Mouse (Mus musculus): Measurements from ENCODE around the gene Dram2.
"Not testable (repeated sequence)": the region's sequence is repeated elsewhere in the genome, so short reads cannot be mapped to it uniquely, and the experiment has no call there.

Gene Dram2

DNA sequence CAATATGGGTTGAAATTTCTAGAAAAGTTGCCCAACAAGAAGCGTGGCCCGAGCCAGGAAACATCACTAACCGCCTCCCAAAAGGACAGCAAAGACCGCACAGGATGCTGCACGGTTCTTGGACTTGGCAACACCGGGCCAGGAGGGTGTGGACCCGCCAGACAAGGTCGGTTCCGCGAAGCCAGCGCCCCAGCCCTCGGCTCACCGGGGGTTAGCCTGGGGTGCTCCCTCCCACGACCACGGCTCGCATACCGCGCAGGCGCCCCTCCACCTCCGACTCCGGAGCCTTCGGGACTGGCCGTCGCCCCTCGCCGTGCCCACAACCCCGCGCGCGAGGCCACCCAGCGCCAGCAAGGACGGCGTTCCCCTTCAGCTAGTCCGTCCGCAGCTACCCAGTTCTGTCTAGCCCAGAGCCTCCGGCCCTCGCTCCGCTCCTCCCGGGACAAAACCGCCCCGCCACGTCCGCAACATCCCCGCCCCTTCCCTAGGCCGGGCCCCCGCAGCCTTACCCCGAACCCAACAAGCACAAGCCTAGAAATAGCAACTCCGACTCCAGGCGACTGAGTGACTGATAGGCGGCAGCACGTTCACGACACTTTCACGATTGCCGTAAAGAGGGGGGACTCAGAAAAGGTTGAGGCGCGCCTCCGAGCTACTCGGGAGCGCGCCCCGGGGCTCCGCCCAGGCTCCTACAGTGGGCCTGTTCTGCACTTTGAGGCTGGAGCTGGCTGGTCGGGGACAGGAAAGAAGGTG, at the start of gene Dram2, which contains the start of gene Cept1:
Gene Dram2, plus strand, starts transcription at position 628 of the 753 bp plus-strand sequence.
Gene Cept1, minus strand, starts transcription at position 632 of the 753 bp plus-strand sequence.
- peak; percentile 93 for DNase-seq

GRCm38 (mm10) chr3:106500510-106500909, 47.1 kb upstream of the Dram2 start:
- no peak for DNase-seq

DNA sequence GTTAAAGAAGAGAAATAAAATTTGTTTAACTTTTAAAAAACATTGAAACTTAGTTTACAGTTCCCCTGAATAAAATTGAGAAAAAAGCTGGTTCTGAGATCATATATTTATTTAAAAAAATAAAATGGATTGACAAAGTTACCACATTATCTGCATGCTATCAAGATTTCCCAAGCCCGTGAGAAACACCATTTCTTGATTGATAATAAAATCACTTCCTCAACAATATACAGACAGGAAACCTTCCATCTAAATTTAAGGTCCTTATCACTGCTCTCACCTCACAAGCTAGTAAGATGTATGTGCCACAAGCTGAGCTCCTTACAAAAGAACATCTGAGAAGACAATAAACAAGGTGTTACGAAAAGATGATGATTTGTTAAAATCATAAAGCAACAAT, 44.7 kb upstream of the Dram2 start:
- DNase-seq = no peak

- DNase-seq = no peak
These were observed 36.9 kb upstream of the Dram2 start for GRCm38 (mm10) chr3:106510669-106511068.

DNA sequence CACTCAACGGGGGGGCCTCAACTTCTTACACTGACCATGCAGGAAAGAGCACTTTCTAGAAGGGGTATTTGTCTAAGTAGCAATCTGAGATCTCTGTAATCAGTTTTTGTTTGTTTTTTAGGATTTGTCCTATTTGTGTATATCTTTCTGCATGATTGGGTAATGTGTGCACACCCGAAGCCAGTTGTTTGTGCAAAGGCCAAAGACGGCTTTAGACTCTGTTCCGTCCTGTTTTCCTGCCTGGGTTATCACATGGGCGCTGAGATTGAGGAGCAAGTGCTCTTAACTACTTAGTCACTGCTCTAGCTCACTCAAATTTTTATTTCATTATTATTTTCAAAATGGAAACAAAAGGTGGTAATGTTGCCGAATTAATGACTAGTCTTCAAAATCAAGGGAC, 32.6 kb upstream of the Dram2 start:
- no peak for DNase-seq

DNA sequence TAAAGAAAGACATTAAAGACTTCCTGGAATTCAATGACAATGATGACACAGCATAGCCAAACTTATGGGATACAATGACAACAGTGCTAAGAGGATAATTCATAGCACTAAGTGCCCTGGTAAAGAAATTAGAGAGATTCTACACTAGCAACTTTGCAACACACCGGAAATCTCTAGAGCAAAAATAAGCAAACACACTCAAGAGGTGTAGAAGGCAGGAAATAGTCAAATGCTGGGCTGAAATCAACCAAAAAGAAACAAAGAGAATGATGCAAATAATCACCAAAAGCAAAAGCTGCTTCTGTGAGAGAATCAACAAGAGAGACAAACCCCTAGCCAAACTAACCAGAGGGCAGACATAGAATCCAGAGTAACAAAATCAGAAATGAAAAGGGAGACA, 24.9 kb upstream of the Dram2 start:
- DNase-seq = no peak

DNA sequence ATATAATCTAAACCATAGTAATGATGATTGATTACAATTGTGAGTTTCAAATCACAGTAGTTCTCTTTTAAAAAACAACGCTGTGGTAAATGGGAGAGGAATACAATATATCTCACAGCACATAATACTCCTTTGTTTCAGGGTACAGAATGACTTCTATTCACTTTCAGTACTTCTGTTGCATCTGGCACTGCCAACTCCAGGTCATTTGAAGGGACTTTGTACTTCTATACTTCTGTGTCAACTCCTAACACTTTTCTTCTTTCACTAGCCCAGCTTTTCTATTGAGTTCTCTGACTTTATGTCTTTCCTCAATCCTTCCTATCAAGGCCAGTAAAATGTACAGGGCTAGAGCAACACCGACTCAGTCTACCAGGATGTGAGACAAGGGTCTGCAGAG, 21.2 kb upstream of the Dram2 start:
- DNase-seq = no peak

DNA sequence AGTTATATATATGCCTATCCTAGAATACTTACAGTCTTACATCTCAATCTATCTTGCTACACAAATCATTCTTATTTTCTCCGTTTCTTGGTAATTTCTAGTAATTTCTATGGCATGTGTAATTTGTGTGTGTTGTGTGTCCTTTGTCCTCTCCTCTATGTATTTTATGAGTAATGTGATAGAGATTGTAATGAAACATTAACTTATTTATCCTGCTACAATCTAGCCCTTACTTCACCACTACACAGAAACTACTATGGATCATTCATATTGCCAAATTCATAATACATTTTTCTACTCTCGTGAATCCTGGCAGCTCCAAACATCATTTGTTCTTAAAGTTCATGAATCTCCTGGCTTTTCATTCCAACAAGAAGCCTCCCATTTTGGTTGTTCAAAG, 19.6 kb upstream of the Dram2 start:
- no peak for DNase-seq

- DNase-seq = no peak
These were observed 14.3 kb upstream of the Dram2 start for GRCm38 (mm10) chr3:106533277-106533676.

DNA sequence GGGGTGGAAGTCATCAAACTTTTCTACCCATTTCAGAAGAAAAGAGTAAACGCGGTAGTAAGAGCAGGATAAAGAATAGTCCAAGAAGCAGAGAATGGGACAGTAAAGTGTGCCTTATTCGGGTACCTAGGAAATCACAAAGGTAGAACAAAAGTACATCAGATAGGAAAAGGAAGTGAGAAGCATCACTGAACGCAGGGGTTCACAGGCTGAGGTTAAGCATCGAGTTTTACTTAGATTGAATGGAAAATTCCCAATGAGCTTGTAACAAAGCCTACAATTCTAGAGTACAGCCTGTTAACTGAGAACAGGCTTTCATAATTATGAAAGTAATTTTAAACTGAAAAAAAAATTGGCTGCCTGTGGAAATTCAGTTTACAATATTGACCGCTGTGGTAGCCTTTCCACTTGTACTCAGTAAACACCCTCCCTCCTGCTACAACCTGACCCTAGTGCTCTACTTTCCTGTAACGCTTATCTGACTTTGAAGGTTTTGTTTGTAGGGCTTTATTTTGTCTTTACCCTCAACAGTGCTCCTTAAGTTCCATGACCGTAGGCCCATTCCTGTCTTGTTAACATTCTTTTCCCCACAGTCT, 2.8 kb upstream of the Dram2 start:
- no peak for DNase-seq

- no peak for DNase-seq
These were observed 434 bp downstream of the Dram2 start for GRCm38 (mm10) chr3:106547924-106548539.

DNA sequence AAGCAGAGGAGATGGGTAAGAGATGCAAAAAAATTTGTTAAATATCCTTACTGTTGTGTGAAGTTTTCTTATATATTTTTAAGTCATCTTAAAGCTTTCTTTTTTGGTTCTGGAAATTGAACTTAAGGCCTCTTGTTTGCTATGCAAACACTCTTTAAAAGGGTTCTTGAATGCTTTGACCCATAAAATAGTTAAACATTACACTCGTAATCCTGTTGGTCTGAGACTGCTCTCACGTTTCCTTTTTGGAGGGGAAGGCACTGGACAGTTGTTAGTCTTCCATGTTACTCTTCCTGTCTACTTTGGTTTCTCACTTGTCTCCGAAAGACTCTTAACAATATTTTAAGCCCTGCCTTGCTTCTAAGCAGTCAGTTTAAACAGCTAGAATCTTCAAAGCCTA, 1.4 kb downstream of the Dram2 start:
- no peak for DNase-seq

DNA sequence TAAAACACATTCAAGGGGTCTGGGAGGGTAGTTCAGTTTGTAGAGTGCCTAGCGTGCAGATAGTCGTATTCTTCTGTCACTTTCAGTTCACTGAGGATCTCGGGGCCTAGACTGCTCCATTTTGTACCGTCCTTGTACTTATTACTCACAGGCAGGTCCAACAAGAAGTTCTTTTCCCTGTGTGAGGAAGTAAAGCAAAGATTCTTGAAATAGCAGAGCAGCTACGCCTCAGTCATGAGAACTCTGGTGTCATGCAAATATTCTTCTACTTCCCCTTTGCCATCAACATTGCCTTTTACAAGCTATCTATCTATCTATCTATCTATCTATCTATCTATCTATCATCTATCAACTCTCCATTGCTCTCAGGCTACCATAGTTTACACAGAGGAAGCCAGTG, 5.8 kb downstream of the Dram2 start:
- no peak for DNase-seq

- no peak for DNase-seq
These were observed 8.2 kb downstream of the Dram2 start for GRCm38 (mm10) chr3:106555743-106556250.

- DNase-seq = no peak
These were observed 10.7 kb downstream of the Dram2 start for GRCm38 (mm10) chr3:106558271-106558670.

- DNase-seq = no peak
These were observed 18.3 kb downstream of the Dram2 start for GRCm38 (mm10) chr3:106565876-106566275.

DNA sequence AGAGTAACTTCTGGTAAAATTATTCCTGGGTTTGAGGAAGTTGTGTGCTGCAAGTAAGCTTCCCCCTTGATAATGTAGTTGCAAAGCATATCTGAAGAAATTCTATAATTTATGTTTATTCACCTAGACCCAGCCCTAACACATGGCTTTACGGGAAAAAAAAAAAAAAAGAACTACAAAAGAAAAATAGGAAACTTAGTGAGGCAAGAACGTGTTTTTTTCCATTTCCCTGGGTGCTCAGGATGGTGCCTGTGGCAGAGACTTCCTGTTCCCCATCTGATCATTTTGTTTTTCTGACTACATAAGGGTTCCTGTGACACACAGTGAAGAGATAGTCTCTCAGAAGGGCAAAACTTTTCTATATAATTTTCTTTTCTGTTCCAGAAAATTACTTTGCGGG, 25.6 kb downstream of the Dram2 start:
- DNase-seq = no peak

- DNase-seq = no peak
These were observed 31.7 kb downstream of the Dram2 start for GRCm38 (mm10) chr3:106579296-106579695.

DNA sequence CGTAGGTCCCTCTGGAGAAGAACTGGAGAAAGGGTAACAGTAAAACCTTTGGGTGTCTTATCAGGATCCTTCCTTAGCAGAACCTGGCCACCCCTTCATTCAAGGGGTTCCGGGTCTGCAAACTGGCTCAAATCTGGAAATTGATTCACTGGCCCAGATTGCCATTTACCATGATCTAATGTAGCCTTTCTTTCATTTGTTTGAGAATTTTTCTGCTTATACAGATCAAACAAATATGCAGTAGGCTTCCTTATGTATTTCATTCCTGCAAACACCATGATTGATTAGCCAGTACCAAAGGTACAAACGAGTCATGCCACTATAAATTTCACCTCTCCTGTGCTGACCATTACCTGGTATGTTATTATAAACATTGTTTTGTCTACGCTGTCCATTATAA, 46.0 kb downstream of the Dram2 start:
- DNase-seq = not testable (repeated sequence)

- DNase-seq = no peak
These were observed 70.5 kb downstream of the Dram2 start for GRCm38 (mm10) chr3:106618103-106618502.

Data from cerebellum, adult 9-11 months (tissue).